ENCODE assay signal across 9 mouse cellular contexts in genomic region chr2:32201527-32201926, GRCm38 (mm10). TPM values are rescaled to one million over a fixed set of nuclear protein-coding genes. Genes with fewer than 3 reads are reported as not detected.
DNase-seq lines count a peak whose midpoint lies in the region; ATAC-seq and TF ChIP-seq lines count a peak whose summit lies in the region.
"Had no signal": no experiment of that assay in that cellular context is flagged by ENCODE, and none has a peak within 500 bp of the region (broad histone marks: within the 10 kb centered on the region; RNA-seq: fewer than 3 reads in every experiment).

No protein-coding gene starts in this region.

- 65% methylated on average over 7 of the region's 7 CpGs for WGBS in lung, embryonic 14.5 days
- 4% methylated on average over 7 of the region's 7 CpGs for WGBS in cerebellum, adult 2 months
- 65% methylated on average over 7 of the region's 7 CpGs for WGBS in neural tube, embryonic 14.5 days
- WGBS in kidney, embryonic 15.5 days = 75% methylated on average over 7 of the region's 7 CpGs

- peak; percentile 78 for DNase-seq in lung, embryonic 14.5 days
- DNase-seq in lung, postnatal 36 days = no peak
- peak; percentile 59 for DNase-seq in adrenal gland, postnatal 10 days
- DNase-seq in cerebellum, adult 2 months = peak; percentile 70 to 84
- DNase-seq: embryo, embryonic 11 days had no signal

- H3K9ac ChIP-seq in lung, embryonic 14.5 days = no peak overlapping the region
- H3K9ac ChIP-seq in neural tube, embryonic 14.5 days (replicated peaks; ENCODE audit: low read depth, low read length) = no peak overlapping the region
- no peak overlapping the region for H3K9ac ChIP-seq in kidney, embryonic 15.5 days
- H3K9ac ChIP-seq: liver, embryonic 14.5 days had no signal

- H3K4me3 ChIP-seq in lung, embryonic 14.5 days (ENCODE audit: low read depth, low read length) = no peak overlapping the region
- H3K4me3 ChIP-seq in cerebellum, adult 2 months (replicated peaks; ENCODE audit: insufficient read depth, low read depth, low read length) = no peak overlapping the region
- no peak overlapping the region for H3K4me3 ChIP-seq in neural tube, embryonic 14.5 days (ENCODE audit: low read depth, low read length)
- no peak overlapping the region for H3K4me3 ChIP-seq in kidney, embryonic 15.5 days (replicated peaks)

- H3K36me3 ChIP-seq in lung, embryonic 14.5 days (ENCODE audit: insufficient read depth) = peaks cover 100% of the 10 kb centered on the region
- H3K36me3 ChIP-seq in neural tube, embryonic 14.5 days (ENCODE audit: control insufficient read depth, insufficient read depth, low read length) = peaks cover 85% of the 10 kb centered on the region
- H3K36me3 ChIP-seq in kidney, embryonic 15.5 days = peaks cover 100% of the 10 kb centered on the region

- no peak overlapping the region for H3K4me2 ChIP-seq in lung, embryonic 14.5 days
- no peak overlapping the region for H3K4me2 ChIP-seq in neural tube, embryonic 14.5 days (ENCODE audit: low read depth, low read length)
- no peak overlapping the region for H3K4me2 ChIP-seq in kidney, embryonic 15.5 days

- TF ChIP-seq CTCF in lung, embryonic 14.5 days (IDR thresholded peaks at IDR 0.05; ENCODE audit: low read depth) = no peak
- TF ChIP-seq CTCF in cerebellum, adult 2 months (IDR thresholded peaks at IDR 0.05; ENCODE audit: borderline replicate concordance, insufficient read depth, low read depth, low read length) = no peak

- no peaks in the 10 kb centered on the region for H3K27me3 ChIP-seq in lung, embryonic 14.5 days (ENCODE audit: insufficient read depth, low read length)
- no peaks in the 10 kb centered on the region for H3K27me3 ChIP-seq in cerebellum, adult 2 months (ENCODE audit: control insufficient read depth, insufficient read depth, low read length)
- no peaks in the 10 kb centered on the region for H3K27me3 ChIP-seq in neural tube, embryonic 14.5 days (ENCODE audit: control insufficient read depth, insufficient read depth, low read length)
- H3K27me3 ChIP-seq in kidney, embryonic 15.5 days = no peaks in the 10 kb centered on the region

- no peaks in the 10 kb centered on the region for H3K4me1 ChIP-seq in lung, embryonic 14.5 days (ENCODE audit: insufficient read depth)
- H3K4me1 ChIP-seq in cerebellum, adult 2 months (ENCODE audit: control insufficient read depth, insufficient read depth, low read length) = peaks cover 52% of the 10 kb centered on the region
- H3K4me1 ChIP-seq in neural tube, embryonic 14.5 days (ENCODE audit: control insufficient read depth, insufficient read depth, low read length) = no peaks in the 10 kb centered on the region
- no peaks in the 10 kb centered on the region for H3K4me1 ChIP-seq in kidney, embryonic 15.5 days

- H3K9me3 ChIP-seq in lung, embryonic 14.5 days (ENCODE audit: low read depth, low read length) = no peaks in the 10 kb centered on the region
- no peaks in the 10 kb centered on the region for H3K9me3 ChIP-seq in neural tube, embryonic 14.5 days (ENCODE audit: control insufficient read depth, low read length)
- H3K9me3 ChIP-seq in kidney, embryonic 15.5 days (replicated peaks) = no peaks in the 10 kb centered on the region

- no peak for TF ChIP-seq POLR2A in cerebellum, adult 2 months (IDR thresholded peaks at IDR 0.05; ENCODE audit: borderline replicate concordance, insufficient read depth, low read length)

- H3K27ac ChIP-seq in lung, embryonic 14.5 days (ENCODE audit: low read depth) = no peak overlapping the region
- H3K27ac ChIP-seq in cerebellum, adult 2 months (ENCODE audit: insufficient read depth, low read length) = peak overlapping the region; percentile 71
- H3K27ac ChIP-seq in neural tube, embryonic 14.5 days (ENCODE audit: low read depth, low read length) = no peak overlapping the region
- no peak overlapping the region for H3K27ac ChIP-seq in kidney, embryonic 15.5 days
- H3K27ac ChIP-seq: liver, embryonic 14.5 days had no signal

- peak; percentile 65; the same call in 1 of the 2 replicates for ATAC-seq in lung, embryonic 14.5 days (ENCODE audit: insufficient read depth)
- peak; percentile 73; the same call in 1 of the 2 replicates for ATAC-seq in neural tube, embryonic 14.5 days (ENCODE audit: low read depth)
- no peak for ATAC-seq in activated CD4-positive, CD25-positive, alpha-beta regulatory T cell, adult 4 months
- no peak for ATAC-seq in kidney, embryonic 15.5 days (replicated peaks; ENCODE audit: low FRiP score)

RNA-seq across cellular contexts. Expression of gene Pomt1, which starts 34.9 kb away (rescaled TPM):
- polyA plus RNA-seq in lung, embryonic 14.5 days (2014; fragmentation: Nextera tagmentation; extraction: Ambion mirVana) = 19.4 and 21.6 TPM in 2 replicates
- total RNA-seq in adrenal gland, postnatal 10 days (2021) = 10 to 100 TPM; 29.9 to 49.3 TPM
- 23.1 and 23.9 TPM in 2 replicates for polyA plus RNA-seq in cerebellum, adult 2 months (2012; rRNA removed)
- polyA plus RNA-seq in neural tube, embryonic 14.5 days (2014; fragmentation: Nextera tagmentation; extraction: Ambion mirVana) = 28.2 and 30.4 TPM in 2 replicates
- polyA plus RNA-seq in activated CD4-positive, CD25-positive, alpha-beta regulatory T cell, adult 4 months (2017; shearing (Covaris generic)) = 1 to 10 TPM; 2.5 to 3.8 TPM
- polyA plus RNA-seq in kidney, embryonic 15.5 days (2015; fragmentation: Nextera tagmentation; extraction: Ambion mirVana) = 28.7 and 31.6 TPM in 2 replicates

RNA-seq across cellular contexts. Expression of gene Prrc2b, which starts 50.6 kb away (rescaled TPM):
- 69.0 and 76.8 TPM in 2 replicates for polyA plus RNA-seq in lung, embryonic 14.5 days (2014; fragmentation: Nextera tagmentation; extraction: Ambion mirVana)
- 100 to 1,000 TPM in 1 of 2 experiments, 10 to 100 TPM in 1; 83.4 to 102 TPM for total RNA-seq in adrenal gland, postnatal 10 days (2021)
- polyA plus RNA-seq in cerebellum, adult 2 months (2012; rRNA removed) = 88.9 and 95.6 TPM in 2 replicates
- 101 and 118 TPM in 2 replicates for polyA plus RNA-seq in neural tube, embryonic 14.5 days (2014; fragmentation: Nextera tagmentation; extraction: Ambion mirVana)
- 10 to 100 TPM; 32.0 to 32.6 TPM for polyA plus RNA-seq in activated CD4-positive, CD25-positive, alpha-beta regulatory T cell, adult 4 months (2017; shearing (Covaris generic))
- 49.2 and 49.7 TPM in 2 replicates for polyA plus RNA-seq in kidney, embryonic 15.5 days (2015; fragmentation: Nextera tagmentation; extraction: Ambion mirVana)

RNA-seq across cellular contexts. Expression of gene Uck1, which starts 58.4 kb away (rescaled TPM):
- 58.6 and 63.6 TPM in 2 replicates for polyA plus RNA-seq in lung, embryonic 14.5 days (2014; fragmentation: Nextera tagmentation; extraction: Ambion mirVana)
- total RNA-seq in adrenal gland, postnatal 10 days (2021) = 100 to 1,000 TPM; 129 to 184 TPM
- polyA plus RNA-seq in cerebellum, adult 2 months (2012; rRNA removed) = 72.0 and 74.4 TPM in 2 replicates
- polyA plus RNA-seq in neural tube, embryonic 14.5 days (2014; fragmentation: Nextera tagmentation; extraction: Ambion mirVana) = 79.3 and 91.7 TPM in 2 replicates
- 10 to 100 TPM; 30.4 to 34.4 TPM for polyA plus RNA-seq in activated CD4-positive, CD25-positive, alpha-beta regulatory T cell, adult 4 months (2017; shearing (Covaris generic))
- polyA plus RNA-seq in kidney, embryonic 15.5 days (2015; fragmentation: Nextera tagmentation; extraction: Ambion mirVana) = 72.2 and 74.5 TPM in 2 replicates

Comparison
In these comparisons a context has a peak if more than half of its experiments do, and no peak if none do; other contexts are left out.
1. ATAC-seq: peak in lung, embryonic 14.5 days (single experiment) and neural tube, embryonic 14.5 days (single experiment); none in activated CD4-positive, CD25-positive, alpha-beta regulatory T cell, adult 4 months (single experiment) and kidney, embryonic 15.5 days (single experiment).